Mouse (Mus musculus) layer of hippocampus, postnatal 10 days (tissue): ENCODE results near the gene Rpl10l. TPM values are rescaled to one million over a fixed set of nuclear protein-coding genes. Genes with fewer than 3 reads are reported as not detected.

Source experiments
- DNase-seq, 2 experiments: peaks; one replicate each; pipeline ENCODE4 v3.0.0; 2021; ENCODE audit warnings: low spot score in 2 of 2
- long read RNA-seq: library from polyadenylated mRNA; stranded (forward); transcript quantifications from one replicate; pipeline ENCODE4 v2.0.0, GENCODE M21; 2023
- total RNA-seq, 2 experiments: library from RNA; stranded (reverse); gene quantifications; 2 replicates each; pipeline ENCODE4 v1.2.3; 2021

Rpl10l gene
- total RNA-seq = not detected
- long read RNA-seq = 0 reads

- no peak for DNase-seq
Measured at GRCm38 (mm10) chr12:66283991-66284622, at the start of gene Rpl10l. Gene Rpl10l, minus strand, starts transcription at chr12:66284401.

DNA sequence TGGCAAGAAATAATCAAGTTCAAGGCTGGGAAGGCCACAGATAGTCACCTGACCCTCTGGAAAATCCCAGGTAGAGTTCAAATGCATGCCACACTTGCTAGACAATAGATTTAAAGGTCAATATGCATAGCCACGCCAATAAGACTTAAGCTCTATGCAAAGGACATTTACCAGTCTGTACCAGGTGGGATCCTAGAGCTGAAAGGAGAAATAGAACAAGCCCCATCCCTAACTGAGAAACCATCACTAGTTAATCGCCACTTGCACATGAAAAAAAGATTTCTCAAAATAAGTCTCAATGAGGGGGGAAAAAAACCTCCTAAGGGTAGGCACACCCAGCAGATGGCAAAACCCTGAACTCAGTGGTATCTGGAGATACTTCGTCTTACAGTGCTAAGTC lies 8.3 kb downstream of the Rpl10l start:
- DNase-seq = no peak

GRCm38 (mm10) chr12:66245461-66246099 lies 38.6 kb downstream of the Rpl10l start:
- DNase-seq = no peak

- no peak for DNase-seq
Measured at GRCm38 (mm10) chr12:66234158-66234557, 50.0 kb downstream of the Rpl10l start.
